Mouse (Mus musculus): ENCODE results near the gene Peak1.

Peak1 gene

DNA sequence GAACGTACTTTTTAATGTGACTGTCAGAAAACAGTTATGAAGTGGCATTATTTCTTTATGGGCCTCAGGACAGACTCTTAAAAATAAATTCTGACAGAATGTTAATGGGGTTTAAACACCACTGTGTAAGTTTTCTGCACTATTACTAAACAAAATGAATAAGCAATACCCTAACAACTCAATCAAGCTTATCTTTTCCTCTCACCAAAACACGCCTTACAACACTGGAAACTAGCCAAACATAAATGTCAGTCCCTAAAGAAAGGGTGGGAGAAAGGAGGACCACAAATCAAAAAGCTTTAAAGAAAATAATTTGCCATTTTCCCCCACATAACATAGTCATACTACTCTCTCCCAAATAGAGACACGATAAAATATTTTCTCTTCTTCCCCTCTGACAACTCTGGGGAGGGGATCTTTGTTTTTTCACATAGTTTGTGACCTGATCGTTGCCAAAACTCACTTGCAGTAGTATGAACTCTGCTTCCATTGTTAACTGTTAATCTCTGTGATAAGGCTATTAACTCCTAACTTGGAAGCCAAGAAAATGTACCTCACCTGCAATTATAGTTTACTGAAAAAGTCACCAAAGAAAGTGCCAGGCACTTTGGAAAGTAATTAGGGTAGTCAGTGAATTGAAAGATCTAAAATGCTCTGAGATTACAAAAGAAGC, 1.8 kb downstream of the Peak1 start:
- DNase-seq (ENCODE audit: low spot score in 2 of 2): no peak

DNA sequence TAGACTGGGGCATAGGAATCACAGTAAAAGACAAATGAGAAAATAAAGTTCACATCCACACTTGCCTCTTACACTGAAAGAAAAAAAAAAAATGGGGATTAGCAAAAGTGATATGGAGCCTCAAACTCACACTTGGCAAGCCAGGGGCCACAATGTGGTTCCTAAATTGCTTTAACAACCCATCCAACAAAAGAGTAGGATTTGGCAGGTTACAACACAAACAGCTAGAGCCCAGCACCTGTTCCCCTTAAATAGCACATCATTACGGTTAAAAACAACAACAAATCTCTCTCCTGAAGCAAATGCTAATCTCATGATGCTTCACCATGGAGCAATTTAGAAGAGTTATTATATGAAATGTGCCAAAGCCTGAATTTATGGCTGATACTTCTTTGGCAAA, 2.5 kb downstream of the Peak1 start:
- no peak for DNase-seq (ENCODE audit: low spot score in 2 of 2)

DNA sequence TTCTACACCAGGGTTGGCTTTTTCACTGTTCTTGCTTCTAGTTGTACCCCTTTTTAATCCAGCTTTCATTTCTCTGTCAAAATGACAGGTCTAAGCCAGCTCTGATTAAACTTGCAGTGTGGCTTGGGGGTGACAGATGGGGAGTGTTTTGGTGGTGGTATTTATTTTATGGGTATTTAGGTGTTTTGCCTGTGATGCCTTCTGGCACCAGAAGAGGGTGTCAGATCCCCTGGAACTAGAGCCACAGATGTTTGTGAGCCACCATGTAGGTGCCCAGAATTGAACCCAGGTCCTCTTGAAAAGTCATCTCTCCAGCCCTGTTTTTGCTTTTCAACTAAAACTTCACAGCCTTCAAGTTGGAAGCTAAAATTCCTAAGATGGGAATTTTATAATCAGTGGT, 3.5 kb downstream of the Peak1 start:
- DNase-seq (ENCODE audit: low spot score in 2 of 2): no peak

DNA sequence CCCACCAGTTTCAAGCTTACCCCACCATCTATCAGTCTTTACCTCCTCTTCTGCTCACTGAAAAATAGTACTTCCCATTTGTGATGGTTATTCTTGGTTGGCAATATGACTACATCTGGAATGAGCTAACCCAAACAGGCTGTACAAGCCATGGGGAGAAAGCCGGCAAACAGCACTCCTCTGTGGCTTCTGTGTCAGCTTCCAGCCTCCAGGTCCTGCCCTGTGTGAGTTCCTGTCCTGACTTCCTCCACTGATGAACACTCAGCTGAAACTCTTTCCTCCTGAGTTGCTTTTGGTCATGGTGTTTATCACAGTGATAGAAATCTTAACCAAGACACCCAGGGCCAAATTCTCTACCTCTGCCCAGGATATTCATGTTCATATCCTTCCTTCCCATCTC, 5.2 kb downstream of the Peak1 start:
- no peak for DNase-seq (ENCODE audit: low spot score in 2 of 2)

DNA sequence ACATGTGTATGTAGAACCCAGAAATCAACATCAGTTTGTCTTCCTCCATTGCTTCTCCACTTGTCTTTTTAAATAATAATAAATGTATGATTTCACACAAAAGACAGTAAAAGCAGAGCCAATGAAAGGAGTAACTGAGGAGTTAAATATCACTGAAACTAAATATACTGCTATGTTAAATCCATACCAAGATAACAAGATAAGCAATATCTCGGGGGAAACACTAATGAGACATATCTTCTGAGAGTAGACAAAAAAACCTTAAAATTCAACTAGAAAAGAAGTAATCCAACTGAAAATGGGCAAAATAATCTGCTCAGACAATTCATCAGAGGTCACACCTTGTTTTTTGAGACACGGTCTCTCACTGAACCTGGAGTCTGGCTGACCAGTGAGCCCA, 7.9 kb downstream of the Peak1 start:
- DNase-seq (ENCODE audit: low spot score in 2 of 2): no peak

DNA sequence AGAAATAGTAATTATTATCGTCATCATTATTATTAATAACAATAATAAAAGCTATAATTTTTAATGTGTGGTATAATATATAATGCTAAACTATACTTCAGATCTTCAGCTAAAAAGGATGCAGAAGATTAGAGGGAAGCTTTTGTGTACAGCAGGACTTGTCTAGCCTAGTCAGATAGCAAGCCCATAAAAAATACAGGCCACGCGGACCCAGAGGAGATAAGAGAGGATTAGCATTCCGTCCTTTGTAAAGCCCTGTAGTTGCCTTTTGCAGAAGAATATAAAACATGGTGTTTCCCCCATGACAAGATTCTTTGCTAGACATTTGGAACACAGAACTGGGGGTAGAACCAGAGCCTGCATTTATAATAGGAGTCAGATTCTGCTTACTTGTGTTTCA, 13.2 kb downstream of the Peak1 start:
- DNase-seq (ENCODE audit: low spot score in 2 of 2): no peak

DNA sequence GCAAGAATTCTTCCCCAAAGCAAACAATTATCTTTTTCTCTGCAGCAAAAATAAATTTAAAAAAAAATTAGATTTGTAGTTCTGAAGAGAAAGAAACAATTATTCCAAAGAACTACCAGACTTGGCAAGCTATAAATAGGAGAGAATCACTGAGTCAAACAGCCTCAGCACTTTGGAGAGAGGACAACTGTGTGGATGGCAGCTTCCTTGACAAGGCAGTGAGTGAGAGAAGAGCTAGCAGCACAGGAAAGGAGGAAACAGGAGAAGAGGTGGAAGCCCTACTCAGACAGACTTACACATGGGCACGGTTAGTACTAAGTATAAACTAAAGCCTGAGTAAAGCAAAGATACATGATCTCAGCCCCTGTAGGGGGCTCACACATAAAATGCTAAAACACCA, 21.6 kb downstream of the Peak1 start:
- peak in 1 of 2 experiments; percentile 15 for DNase-seq (ENCODE audit: low spot score in 2 of 2)

DNA sequence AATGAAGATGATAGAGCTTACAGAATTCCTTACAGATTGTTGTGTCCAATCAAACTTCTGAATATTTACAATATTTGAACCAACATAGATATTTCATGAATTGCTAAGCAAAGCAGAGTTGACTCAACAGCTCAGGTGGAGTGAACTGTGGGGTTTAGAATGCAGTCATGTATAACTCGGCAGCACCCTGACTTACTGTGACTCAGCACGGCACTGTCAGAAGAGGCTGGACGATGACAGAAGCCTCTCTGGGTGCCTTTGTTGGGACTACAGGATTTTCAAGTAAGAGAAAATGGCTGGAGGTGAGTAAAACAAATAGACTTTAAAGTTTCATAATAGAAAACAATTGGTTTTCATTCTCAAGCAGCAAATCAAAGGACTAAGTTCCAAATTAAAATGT, 25.0 kb downstream of the Peak1 start:
- DNase-seq (ENCODE audit: low spot score in 2 of 2): no peak

DNA sequence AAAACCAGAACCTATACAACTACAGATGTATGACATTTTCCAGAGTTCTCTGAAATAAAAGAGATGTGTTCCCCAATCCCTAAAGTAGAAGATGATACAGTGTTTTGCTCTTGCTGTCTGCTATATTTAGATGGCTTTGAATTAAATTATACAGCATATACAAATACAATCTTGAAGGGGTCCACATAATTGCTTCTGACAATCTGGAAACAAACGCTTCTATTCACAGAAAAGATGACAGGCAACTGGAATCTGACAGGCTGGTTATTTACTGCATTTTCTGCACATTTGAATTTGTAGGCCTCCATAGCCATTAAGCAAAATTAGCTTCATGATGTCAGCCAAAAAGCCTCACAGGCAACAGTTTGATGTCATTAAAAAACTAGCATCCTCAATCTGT, 35.1 kb downstream of the Peak1 start:
- DNase-seq (ENCODE audit: low spot score in 2 of 2): no peak

DNA sequence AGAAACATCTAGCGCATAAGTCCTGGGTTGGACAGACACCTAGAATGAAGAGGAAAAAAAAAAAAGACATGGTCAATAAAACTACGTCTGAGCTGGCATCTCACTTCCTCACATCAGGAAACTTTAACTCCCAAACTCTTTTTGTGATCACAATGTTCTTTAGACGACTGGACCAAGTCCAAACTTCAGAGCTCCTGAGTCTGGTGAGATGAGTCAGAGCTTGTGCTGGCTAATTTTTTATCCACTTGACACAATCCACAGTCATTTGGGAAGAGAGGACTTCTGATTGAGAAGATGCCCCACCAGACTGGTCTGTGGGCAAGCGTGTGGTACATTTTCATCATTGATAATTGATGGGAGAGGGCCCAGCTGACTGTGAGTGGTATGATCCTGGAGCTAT, 43.5 kb downstream of the Peak1 start:
- peak; percentile 6 to 30 for DNase-seq (ENCODE audit: low spot score in 2 of 2)

DNA sequence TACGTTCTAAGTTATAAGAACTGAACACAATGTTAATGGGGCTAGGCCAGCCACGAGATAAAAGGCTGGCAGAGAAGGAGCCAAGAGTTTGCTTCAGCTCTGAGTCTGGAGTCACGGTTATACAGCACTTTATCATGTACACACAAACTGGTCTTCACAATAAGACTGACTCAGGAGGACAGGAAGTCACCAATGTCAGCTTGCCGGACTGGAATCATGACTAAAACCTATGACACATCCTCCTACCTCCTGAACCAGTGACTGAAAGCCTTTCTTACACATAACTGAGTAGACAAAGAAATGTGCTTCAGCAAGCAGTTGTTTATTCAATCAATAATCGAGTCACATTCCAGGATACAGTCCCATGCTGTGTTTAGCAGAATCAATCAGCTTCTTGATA, 47.2 kb downstream of the Peak1 start:
- DNase-seq (ENCODE audit: low spot score in 2 of 2): no peak

DNA sequence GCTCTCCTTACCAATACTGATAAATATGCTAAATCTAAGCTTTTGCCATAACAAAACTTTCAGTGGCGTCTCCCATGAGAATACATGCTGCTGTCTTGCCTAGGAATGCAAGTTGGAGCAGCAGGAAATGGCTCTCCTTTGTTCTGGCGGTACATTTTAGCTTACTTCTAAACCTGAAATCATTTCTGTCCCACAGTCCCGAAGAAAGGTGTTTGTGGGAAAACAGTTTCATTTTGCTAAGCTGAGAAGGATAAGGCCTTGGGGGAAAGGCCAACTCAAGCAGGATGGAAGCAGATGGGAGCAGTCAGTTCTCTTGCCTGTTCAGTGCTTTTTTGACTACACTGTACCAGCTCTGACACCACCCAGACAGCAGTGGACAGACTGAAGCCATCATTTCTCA, 49.1 kb downstream of the Peak1 start:
- no peak for DNase-seq (ENCODE audit: low spot score in 2 of 2)

DNA sequence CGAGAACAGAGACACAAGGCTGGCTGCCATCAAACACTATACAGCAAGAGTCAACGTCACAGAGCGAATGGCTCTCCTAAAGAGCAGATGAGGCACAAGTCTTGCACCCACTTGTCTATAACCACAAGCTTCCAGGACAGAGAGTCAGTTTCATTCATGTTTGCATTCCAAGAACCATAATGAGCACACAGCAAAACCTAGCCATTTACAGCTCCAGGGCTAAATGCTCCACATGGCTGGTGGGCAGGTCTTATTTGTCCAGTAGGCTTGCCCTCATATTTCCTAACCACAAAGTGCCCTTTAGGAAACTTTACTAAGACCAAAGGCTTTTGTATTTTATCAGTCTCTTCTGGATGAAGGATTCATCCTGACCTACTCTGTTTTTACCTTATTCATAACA, 54.6 kb downstream of the Peak1 start:
- DNase-seq (ENCODE audit: low spot score in 2 of 2): no peak

DNA sequence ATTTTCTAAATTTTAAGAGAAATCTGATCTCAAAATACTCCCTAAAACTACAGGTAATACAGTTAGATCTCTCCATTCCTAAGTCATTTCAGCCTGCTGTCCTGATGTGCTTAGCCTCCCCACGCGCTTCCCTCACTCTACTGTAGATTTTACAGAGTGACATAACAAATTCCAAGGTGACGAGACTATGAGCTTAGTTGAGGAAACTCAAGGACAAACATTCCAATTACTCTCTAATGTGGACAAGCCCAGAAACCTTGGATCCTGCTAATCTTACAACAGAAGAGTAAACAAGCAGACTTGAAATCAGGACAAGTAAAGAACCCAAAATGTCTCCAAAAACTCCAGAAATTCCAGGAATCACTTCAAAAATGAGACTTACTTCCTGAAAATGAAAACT, 58.6 kb downstream of the Peak1 start:
- DNase-seq (ENCODE audit: low spot score in 2 of 2): no peak

DNA sequence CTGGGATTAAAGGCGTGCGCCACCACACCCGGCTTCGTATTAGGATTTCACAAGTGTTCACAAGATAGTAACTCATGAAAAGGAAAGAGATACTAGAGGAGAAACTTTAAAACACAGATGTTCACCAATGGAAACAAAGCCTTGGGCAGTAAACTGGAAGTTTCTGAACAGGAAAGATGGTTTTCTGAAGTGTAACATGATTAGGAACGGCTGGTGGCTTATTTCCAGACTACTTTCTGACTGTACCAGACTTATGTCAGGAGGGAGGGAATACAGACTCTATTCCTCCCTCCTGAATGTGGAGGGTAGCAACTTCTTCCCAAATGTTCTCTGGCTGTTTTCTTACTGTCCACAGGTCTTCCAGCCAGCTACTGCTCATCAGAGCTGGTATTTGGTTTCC, 62.7 kb downstream of the Peak1 start:
- no peak for DNase-seq (ENCODE audit: low spot score in 2 of 2)

DNA sequence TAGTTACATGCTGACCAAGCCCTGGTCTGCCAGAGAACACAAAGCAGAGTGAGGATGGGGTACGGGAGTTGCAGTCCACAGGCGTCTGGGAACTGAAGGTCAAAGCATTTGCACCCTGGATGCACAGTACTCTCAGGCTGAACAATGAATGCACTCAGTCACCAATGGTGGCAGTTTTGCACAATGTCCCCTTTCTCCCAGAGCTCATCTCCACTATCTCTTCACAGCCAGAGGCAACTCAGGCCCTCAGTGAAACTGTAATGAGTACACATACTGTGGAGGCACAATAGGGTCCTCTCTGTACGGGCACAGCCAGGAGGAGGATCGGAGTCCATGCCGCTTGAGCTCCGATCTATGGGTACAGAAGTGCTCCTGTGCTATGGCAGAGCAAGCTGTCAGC, 71.5 kb downstream of the Peak1 start:
- no peak for DNase-seq (ENCODE audit: low spot score in 2 of 2)

DNA sequence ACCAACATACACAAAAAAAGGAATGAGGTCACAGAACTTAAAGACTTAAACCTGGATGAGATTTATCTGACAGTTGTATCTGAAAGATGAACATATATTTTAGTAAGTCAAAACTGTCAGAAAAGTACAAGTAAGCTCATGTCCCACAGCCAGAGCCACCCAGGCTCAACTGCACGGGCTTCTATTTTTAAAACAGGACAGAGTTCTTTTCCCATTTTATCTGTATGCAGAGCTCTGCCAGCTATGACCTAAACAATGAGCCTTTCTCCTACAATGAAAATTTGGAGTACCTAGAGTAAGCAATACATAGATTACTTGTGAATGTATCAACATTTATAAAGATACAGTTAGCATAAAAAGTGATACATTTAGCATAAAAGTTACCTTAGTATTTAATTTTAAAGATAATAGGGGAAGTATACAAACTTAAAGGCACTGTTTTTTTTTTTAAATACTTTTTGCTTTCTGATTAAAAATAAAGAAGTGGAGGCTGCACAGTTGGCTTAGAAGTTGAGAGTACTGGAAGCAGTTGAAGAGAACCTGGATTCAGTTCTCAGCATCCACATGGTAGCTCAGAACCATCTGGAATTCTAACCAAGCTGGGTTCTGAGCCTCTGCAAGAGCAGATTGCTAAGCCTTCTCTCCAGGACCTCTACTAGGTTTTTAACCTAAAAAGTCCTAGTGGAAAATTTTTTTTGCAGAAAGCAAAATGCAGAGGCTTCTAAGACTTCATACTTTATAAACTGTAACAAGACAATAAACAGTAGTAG, 78.3 kb downstream of the Peak1 start:
- no peak for DNase-seq (ENCODE audit: low spot score in 2 of 2)

DNA sequence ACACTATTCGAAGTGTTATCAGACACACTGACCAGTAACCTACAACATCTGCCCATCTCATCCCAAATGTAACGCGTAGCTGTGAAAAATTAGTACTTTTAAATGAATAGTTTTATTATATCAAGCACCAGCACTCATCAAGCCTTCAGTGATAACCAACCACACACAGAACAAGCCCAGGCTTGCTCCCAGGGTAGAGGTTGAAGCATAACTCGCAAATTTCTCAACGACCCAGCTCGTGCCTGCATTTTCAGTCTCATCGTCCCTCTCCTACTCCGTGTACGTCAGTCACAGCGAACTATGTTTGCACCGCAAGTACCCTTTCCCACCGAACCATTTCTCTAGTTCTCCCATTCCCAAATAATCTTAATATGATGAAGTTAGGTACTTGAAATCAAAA, 83.5 kb downstream of the Peak1 start:
- DNase-seq (ENCODE audit: low spot score in 2 of 2): no peak

DNA sequence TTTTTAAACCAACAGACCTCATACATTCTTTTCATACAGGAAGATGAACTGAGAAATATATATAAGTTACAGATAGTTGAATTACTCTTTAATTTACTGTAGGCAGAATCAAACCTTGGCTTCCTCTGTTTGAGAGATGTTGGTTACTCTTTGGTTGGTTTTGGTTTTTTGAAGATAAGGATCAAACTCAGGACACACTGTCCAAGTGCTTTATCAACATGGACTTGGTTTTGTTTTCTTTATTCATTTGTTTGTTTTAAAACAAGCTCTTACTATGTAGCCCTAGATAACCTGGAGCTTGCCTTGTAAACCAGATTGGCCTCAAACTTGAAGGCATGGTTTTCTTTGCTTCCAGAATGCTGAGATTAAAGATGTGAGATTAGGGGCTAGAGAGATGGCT, 85.1 kb downstream of the Peak1 start:
- DNase-seq (ENCODE audit: low spot score in 2 of 2): no peak

DNA sequence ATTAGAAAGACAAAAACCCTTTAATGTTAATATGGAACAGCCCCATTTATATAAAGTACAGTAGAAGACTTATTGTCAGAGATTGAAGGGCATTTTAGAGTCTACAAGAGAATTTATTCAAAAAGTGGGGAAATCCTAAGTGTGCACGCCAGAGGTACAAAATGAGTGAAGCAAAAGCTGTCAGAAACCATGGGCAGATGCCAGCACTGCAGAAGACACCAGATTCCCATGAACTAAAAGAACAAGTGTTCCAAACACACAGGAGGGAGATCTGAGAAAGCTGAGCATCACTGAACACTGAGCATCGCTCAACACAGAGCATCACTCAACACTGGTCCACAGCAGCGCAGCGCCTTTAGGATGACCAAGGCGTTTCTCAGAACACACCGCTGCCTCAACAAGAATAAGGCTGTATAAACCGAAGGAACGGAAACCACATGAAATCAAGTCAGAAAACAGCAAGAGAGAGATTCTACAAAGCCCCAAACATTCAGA, 91.3 kb downstream of the Peak1 start:
- no peak for DNase-seq (ENCODE audit: low spot score in 2 of 2)

DNA sequence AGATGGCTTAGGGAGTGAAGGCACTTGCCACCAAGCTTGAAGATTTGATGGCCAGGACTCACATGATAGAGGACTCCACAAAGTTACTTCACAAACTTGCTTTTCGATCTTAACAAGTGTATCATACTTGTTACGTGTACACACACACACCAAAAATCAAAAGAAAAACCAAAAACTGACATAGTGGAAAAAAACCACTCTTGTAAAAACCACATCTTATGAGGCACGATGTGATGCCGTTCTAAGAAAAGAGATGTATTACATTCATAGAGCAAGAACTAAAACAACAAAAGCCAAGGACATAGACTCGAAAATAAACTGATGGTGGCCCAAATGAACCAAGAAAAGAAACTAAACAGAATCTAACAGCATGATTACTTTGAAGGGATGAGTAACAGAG, 92.1 kb downstream of the Peak1 start:
- no peak for DNase-seq (ENCODE audit: low spot score in 2 of 2)

DNA sequence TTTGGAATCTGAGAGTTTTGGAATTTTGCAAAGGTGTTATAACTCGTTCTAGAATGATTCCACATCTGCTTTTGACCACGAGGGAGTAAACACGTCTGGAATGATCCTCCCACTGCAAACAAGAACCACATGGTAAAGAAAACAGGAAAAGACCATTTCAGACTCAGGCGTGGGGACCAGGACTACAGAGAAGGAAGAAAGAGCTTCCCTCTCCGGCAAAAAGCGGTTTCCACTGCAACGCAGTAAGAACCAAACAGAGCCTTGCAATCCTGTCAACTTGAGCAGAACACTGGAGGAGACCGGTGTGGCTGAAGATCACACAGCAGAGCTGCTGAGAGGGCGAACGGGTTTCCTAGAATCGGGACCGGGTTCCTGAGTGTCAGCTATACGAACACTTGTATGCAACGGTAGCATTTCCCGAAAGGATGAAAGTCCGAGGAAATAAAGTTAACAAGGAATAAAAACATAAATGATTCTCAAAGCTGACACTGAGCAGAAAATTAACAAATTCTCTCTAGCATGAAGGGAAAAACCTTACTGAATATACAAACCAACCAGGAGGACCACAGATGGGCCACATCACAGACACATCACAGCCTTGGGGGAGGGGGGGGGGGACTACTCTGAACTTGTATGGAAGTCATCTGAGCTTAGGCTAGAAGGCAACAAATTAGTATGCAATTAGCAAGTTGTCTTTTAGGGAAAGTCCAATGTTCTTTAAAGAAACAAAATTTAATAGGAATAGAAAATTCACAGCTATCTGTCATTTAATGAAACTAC, 93.1 kb downstream of the Peak1 start:
- DNase-seq (ENCODE audit: low spot score in 2 of 2): no peak

DNA sequence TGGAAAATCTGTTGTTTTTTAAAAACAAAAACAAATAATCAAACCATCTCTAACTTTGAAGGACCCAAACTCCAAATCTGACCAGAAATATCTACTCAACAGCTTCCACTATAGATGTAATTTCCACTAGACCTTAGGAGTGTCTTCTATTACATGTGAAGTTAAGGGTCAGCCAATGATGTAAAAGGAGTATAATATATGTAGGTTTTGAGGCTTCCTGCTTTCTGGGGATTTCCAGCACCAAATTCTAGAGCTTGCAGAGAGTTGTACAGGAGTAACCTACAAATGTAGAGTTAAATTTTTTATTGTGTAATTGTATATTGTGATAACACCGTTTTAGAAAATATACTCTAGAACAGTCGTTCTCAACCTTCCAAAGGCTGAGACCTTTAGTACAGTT, 96.6 kb downstream of the Peak1 start:
- no peak for DNase-seq (ENCODE audit: low spot score in 2 of 2)
